Mouse (Mus musculus): ENCODE data around the gene Ehbp1l1.

DNA sequence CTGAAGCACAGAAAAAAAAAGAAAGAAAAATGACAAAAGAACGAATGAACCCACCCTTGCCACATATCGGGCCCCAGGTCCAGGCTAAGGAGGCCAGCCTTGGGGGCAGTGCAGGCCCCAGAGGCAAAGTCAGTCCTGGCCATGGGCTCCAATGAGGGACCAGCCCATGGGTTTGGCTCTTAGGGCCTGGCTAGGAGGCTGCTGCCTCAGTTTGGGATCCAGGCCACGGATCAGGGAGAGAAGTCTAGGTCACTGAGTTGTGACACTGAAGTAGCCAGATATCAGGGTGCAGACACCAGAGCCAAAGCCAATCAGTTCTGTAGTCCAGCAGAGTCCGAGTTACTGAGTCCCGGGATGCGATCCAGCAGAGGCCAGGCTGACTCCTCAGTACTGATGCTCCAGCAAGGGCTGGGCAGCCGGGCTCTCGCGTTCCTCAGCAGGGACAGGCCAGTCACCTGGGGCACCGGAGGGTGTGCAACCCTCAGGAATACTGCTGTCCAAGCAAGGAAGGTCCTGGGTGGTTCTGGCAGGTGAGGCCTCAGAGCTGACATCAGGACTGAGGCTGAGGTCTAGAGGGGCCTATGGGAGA lies 61.4 kb downstream of the Ehbp1l1 start:
- TF ChIP-seq CTCF (IDR thresholded peaks at IDR 0.05; ENCODE audit: low read depth, low read length) (no peak), POLR2A (IDR thresholded peaks at IDR 0.05; ENCODE audit: extremely low read depth, insufficient read depth, low read length) (no peak)

All from liver, adult 2 months (tissue).